Mouse (Mus musculus): ENCODE results near the gene Krt13. TPM values are rescaled to one million over a fixed set of nuclear protein-coding genes. Genes with fewer than 3 reads are reported as not detected.
A peak's percentile ranks its signal among the peaks of the same experiment; 100 is the strongest.

The Krt13 gene
- polyA plus RNA-seq, 1 experiment: 2.9 TPM

DNA sequence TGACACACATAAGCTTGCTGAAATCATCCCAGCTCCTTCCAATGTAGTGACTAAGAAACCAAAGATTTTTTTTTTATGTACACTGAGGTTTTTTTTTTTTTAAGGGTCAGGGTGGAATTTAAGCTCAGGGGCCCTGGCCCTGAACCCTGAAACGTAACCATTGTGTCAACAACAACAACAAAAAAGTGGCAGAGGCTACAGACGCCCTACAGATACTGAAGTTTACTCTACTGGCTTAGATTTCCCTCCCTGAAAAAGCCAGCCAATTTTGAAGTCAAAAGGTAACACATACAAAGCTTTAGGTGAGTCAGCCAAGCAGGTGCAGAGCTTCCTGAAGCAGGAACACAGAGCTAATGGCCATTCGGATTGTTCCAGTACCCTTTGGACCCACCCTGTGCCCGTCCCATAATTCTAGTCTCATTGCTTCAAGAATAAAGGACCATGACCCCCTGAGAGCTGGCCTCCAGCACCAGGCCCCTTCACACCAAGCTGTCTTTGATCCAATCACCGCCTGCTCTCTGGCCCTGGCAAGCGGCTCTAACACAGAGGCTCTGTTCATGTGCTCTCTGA is 36.6 kb upstream of the Krt13 start:
- Histone ChIP-seq H3K36me3 (ENCODE audit: control insufficient read depth, insufficient read depth) (no peaks in the 10 kb centered on the region), H3K4me2 (ENCODE audit: low read depth) (no peak overlapping the region), H3K4me3 (no peak overlapping the region), H3K79me2 (ENCODE audit: control insufficient read depth, insufficient read depth) (no peaks in the 10 kb centered on the region), H3K27me3 (ENCODE audit: control insufficient read depth, insufficient read depth, insufficient read length) (no peaks in the 10 kb centered on the region), H3ac (ENCODE audit: control insufficient read depth, insufficient read length) (no peak overlapping the region)
- TF ChIP-seq MAX (IDR thresholded peaks at IDR 0.05; ENCODE audit: low read depth) (no peak), E2F4 (IDR thresholded peaks at IDR 0.05; ENCODE audit: insufficient read depth) (no peak), POLR2AphosphoS2 (IDR thresholded peaks at IDR 0.05; ENCODE audit: insufficient read length, low read depth) (no peak), USF1 (IDR thresholded peaks at IDR 0.05; ENCODE audit: low read depth) (no peak), REST (IDR thresholded peaks at IDR 0.05; ENCODE audit: insufficient read depth, insufficient read length) (no peak), CEBPB (IDR thresholded peaks at IDR 0.05; ENCODE audit: insufficient read depth, poor library complexity, severe bottlenecking) (no peak), MYOG (IDR thresholded peaks at IDR 0.05; ENCODE audit: control insufficient read depth in 1 of 3, insufficient read depth in 1 of 3, insufficient read length in 2 of 3, low read depth in 2 of 3) (no peak), MYOD1 (IDR thresholded peaks at IDR 0.05; ENCODE audit: control insufficient read depth in 1 of 3, insufficient read length in 2 of 3, low read depth in 2 of 3) (no peak), POLR2A (IDR thresholded peaks at IDR 0.05; ENCODE audit: insufficient read length, low read depth) (no peak), SRF (IDR thresholded peaks at IDR 0.05; ENCODE audit: control insufficient read depth, insufficient read length, low read depth) (no peak), TCF12 (IDR thresholded peaks at IDR 0.05; ENCODE audit: insufficient read depth, poor library complexity, severe bottlenecking) (no peak), TCF3 (IDR thresholded peaks at IDR 0.05; ENCODE audit: insufficient read length, low read depth) (no peak)

DNA sequence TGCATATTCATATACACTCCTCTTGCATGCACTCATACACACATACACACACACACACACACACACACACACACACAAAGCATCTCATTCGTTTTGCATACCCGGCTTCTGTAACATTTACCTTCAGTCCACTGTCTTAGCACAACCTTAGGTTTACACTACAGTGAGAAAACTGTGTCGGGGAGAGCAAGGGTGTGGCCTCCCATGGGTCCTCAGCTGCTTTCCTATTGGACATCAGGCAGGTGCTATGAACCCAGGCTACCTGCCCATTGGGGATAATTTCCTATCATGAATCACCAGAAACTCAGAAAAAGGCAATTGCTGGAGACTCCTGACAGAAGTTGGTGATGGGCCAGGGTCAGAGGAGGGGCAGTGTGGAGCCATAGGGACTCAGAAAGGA is 36.0 kb upstream of the Krt13 start:
- no peaks in the 10 kb centered on the region for H3K36me3 ChIP-seq (ENCODE audit: control insufficient read depth, insufficient read depth)
- H3K79me2 ChIP-seq (ENCODE audit: control insufficient read depth, insufficient read depth): no peaks in the 10 kb centered on the region
- H3K4me2 ChIP-seq (ENCODE audit: low read depth): no peak overlapping the region
- H3K4me3 ChIP-seq: no peak overlapping the region
- H3ac ChIP-seq (ENCODE audit: control insufficient read depth, insufficient read length): no peak overlapping the region
- H3K27me3 ChIP-seq (ENCODE audit: control insufficient read depth, insufficient read depth, insufficient read length): no peaks in the 10 kb centered on the region
- TF ChIP-seq SRF (IDR thresholded peaks at IDR 0.05; ENCODE audit: control insufficient read depth, insufficient read length, low read depth): no peak
- no peak for TF ChIP-seq TCF3 (IDR thresholded peaks at IDR 0.05; ENCODE audit: insufficient read length, low read depth)
- no peak for TF ChIP-seq CEBPB (IDR thresholded peaks at IDR 0.05; ENCODE audit: insufficient read depth, poor library complexity, severe bottlenecking)
- no peak for TF ChIP-seq MAX (IDR thresholded peaks at IDR 0.05; ENCODE audit: low read depth)

DNA sequence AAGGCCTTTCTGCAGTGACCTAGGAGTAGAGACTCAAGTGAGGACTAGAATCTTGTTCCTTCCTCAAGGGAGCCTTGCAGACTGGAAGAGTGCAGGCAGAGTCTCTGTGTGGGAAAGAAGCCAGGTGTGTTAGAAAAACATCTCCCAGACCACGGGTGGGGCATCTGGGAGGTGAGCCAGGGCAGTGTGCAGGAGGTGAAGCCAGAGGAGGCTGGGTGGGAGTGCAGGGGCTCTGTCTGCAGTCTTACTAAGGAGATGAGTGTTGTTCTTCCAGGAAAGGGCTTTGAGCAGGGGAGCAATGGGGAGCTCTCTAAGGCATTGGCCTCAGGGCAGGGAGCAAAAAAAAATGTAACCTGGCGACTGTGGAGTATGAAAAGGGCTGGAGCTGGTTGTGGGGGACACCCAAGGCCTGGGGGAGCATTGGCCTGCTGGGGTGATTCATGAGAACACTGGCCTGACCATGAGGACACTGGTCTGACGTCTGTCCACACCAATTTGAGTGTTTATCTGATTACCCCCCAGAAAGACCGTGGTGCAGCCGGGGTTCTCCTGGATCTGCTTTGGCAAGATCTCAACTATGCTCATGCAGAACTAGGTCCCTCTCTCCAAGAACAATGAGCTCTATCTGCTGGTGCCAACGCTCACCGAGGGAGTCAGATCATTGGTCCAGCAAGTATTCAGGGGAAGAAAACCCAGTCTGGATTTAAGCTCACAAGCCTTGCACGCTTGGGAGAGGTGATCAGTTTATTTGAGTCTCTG is 34.3 kb upstream of the Krt13 start:
- Histone ChIP-seq H3K27me3 (ENCODE audit: control insufficient read depth, insufficient read depth, insufficient read length) (no peaks in the 10 kb centered on the region), H3K4me3 (no peak overlapping the region), H3K36me3 (ENCODE audit: control insufficient read depth, insufficient read depth) (no peaks in the 10 kb centered on the region), H3K4me2 (ENCODE audit: low read depth) (no peak overlapping the region), H3K79me2 (ENCODE audit: control insufficient read depth, insufficient read depth) (no peaks in the 10 kb centered on the region), H3ac (ENCODE audit: control insufficient read depth, insufficient read length) (no peak overlapping the region)
- TF ChIP-seq CEBPB (IDR thresholded peaks at IDR 0.05; ENCODE audit: insufficient read depth, poor library complexity, severe bottlenecking) (no peak), MYOD1 (IDR thresholded peaks at IDR 0.05; ENCODE audit: control insufficient read depth in 1 of 3, insufficient read length in 2 of 3, low read depth in 2 of 3) (no peak), POLR2A (IDR thresholded peaks at IDR 0.05; ENCODE audit: insufficient read length, low read depth) (no peak), TCF3 (IDR thresholded peaks at IDR 0.05; ENCODE audit: insufficient read length, low read depth) (no peak), TCF12 (IDR thresholded peaks at IDR 0.05; ENCODE audit: insufficient read depth, poor library complexity, severe bottlenecking) (no peak), SRF (IDR thresholded peaks at IDR 0.05; ENCODE audit: control insufficient read depth, insufficient read length, low read depth) (no peak), REST (IDR thresholded peaks at IDR 0.05; ENCODE audit: insufficient read depth, insufficient read length) (no peak), MYOG (IDR thresholded peaks at IDR 0.05; ENCODE audit: control insufficient read depth in 1 of 3, insufficient read depth in 1 of 3, insufficient read length in 2 of 3, low read depth in 2 of 3) (no peak), MAX (IDR thresholded peaks at IDR 0.05; ENCODE audit: low read depth) (no peak), POLR2AphosphoS2 (IDR thresholded peaks at IDR 0.05; ENCODE audit: insufficient read length, low read depth) (no peak), USF1 (IDR thresholded peaks at IDR 0.05; ENCODE audit: low read depth) (no peak), E2F4 (IDR thresholded peaks at IDR 0.05; ENCODE audit: insufficient read depth) (no peak)

DNA sequence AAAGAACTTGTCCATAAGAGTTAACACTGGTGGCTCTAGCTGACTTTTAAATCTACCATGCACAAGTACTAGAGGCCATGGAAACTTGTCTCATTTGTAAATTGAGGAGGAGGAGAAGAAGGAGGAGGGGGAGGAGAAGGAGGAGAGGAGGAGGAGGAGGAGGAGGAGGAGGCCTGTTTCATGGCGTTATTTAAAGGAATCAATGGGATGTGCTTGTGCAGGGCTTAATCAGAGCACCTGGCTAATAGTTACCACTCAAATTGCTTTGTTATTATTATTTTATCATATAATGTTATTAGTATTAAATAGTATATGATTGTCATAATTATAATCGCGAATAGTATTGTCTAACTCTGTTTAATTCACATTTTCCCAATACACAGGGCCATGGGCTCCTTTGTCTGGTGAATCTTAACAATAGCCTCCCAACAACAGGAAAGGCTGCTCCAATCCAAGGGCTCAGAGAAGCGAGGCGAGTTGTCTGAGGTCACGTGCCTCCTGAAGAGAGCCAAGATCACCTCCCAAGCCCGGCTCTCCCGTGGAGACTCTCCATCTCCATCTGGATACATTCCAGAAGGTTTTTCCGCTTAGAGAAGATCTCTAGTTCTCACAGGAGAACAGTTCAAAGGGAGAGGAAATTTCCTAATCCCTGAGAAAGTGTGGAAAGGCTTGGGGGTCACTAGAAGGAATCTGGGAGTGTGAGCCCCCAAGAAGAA is 27.4 kb upstream of the Krt13 start, which contains the start of gene Krt19:
Gene Krt19 (minus strand): TSS at position 51 of the 716 bp plus-strand sequence.
- TF ChIP-seq MAX (IDR thresholded peaks at IDR 0.05; ENCODE audit: low read depth) (no peak), E2F4 (IDR thresholded peaks at IDR 0.05; ENCODE audit: insufficient read depth) (no peak), MYOD1 (IDR thresholded peaks at IDR 0.05; ENCODE audit: control insufficient read depth in 1 of 3, insufficient read length in 2 of 3, low read depth in 2 of 3) (no peak), CEBPB (IDR thresholded peaks at IDR 0.05; ENCODE audit: insufficient read depth, poor library complexity, severe bottlenecking) (no peak), MYOG (IDR thresholded peaks at IDR 0.05; ENCODE audit: control insufficient read depth in 1 of 3, insufficient read depth in 1 of 3, insufficient read length in 2 of 3, low read depth in 2 of 3) (no peak), USF1 (IDR thresholded peaks at IDR 0.05; ENCODE audit: low read depth) (no peak), POLR2A (IDR thresholded peaks at IDR 0.05; ENCODE audit: insufficient read length, low read depth) (no peak), REST (IDR thresholded peaks at IDR 0.05; ENCODE audit: insufficient read depth, insufficient read length) (no peak), TCF3 (IDR thresholded peaks at IDR 0.05; ENCODE audit: insufficient read length, low read depth) (no peak), TCF12 (IDR thresholded peaks at IDR 0.05; ENCODE audit: insufficient read depth, poor library complexity, severe bottlenecking) (no peak), POLR2AphosphoS2 (IDR thresholded peaks at IDR 0.05; ENCODE audit: insufficient read length, low read depth) (no peak), SRF (IDR thresholded peaks at IDR 0.05; ENCODE audit: control insufficient read depth, insufficient read length, low read depth) (no peak)
- peak within 1 kb of the TSS; percentile 76 for H3K4me2 ChIP-seq (ENCODE audit: low read depth)

More for the DNA sequence above, 27.4 kb upstream of the Krt13 start, which contains the start of gene Krt19:
- no peaks in the 10 kb centered on the region for H3K27me3 ChIP-seq (ENCODE audit: control insufficient read depth, insufficient read depth, insufficient read length)
- no peaks in the 10 kb centered on the region for H3K36me3 ChIP-seq (ENCODE audit: control insufficient read depth, insufficient read depth)
- H3ac ChIP-seq (ENCODE audit: control insufficient read depth, insufficient read length): no peak within 1 kb of the TSS
- no peak within 1 kb of the TSS for H3K4me3 ChIP-seq
- H3K79me2 ChIP-seq (ENCODE audit: control insufficient read depth, insufficient read depth): no peaks in the 10 kb centered on the region

Measured in myocyte (in vitro differentiated cells).